24 mouse cellular contexts compared by ENCODE assay signal in the genomic region with DNA sequence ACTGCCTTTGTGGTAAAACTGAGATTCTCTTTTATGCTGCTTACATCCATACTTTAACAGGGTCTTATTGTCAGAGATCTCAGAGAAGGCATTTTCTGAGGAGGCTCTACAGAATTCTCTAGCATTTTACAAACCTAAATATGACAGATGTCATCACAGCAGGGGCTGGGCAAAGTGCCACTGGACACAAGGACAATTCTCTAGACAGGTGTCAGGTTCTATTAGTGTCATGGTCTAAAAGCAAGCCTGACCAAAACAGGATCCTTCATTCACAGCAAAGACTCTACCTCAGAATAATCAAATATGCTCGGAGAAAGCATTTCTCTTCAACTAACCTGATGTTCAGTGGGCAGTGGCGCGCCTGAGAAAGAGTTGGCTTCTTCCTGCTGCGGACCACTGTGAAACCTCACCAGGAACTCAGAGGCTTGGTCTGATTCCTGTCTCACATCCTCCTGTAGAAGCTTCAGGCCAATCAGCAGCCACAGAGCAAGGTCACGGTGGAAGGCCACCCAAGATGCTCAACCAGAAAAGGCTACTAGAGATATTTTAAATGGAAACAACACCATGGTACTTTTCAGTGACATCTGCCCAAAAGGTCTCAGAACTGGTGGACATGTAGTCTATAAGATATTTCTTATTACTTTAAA.
DNase-seq lines count a peak whose midpoint lies in the region; ATAC-seq and TF ChIP-seq lines count a peak whose summit lies in the region.
"Had no signal": no experiment of that assay in that cellular context is flagged by ENCODE, and none has a peak within 500 bp of the region (broad histone marks: within the 10 kb centered on the region; RNA-seq: fewer than 3 reads in every experiment).

No protein-coding gene starts in this region.

- H3K36me3 ChIP-seq in heart, adult 2 months (ENCODE audit: control insufficient read depth, insufficient read depth, low read length), result peaks cover 33% of the 10 kb centered on the region
- H3K36me3 ChIP-seq in heart, embryonic 11.5 days (ENCODE audit: control insufficient read depth, insufficient read depth, low read length), result no peaks in the 10 kb centered on the region; the same call in 1 of the 2 replicates
- H3K36me3 ChIP-seq: embryonic facial prominence, embryonic 15.5 days; heart, embryonic 15.5 days; limb, embryonic 10.5 days had no signal

- TF ChIP-seq POLR2A in heart, adult 2 months (IDR thresholded peaks at IDR 0.05; ENCODE audit: insufficient read depth, low read depth, low read length), result no peak

- intact Hi-C loops in heart, adult 2 months (cut with DNase I), result no loop called here

- DNase-seq in heart, adult 2 months, result peak in 1 of 2 experiments; percentile 15
- DNase-seq in 416B (ENCODE audit: low read depth), result peak; percentile 42
- peak; percentile 95 for DNase-seq in cerebellum, adult 11-12 months
- peak; percentile 99 for DNase-seq in cerebellum, postnatal 14 days
- DNase-seq in right cerebral cortex, adult 2 months (ENCODE audit: low spot score in 2 of 2), result no peak
- no peak for DNase-seq in urinary bladder, postnatal 10 days (ENCODE audit: low spot score)
- DNase-seq: forebrain, postnatal 0 days; gastrocnemius, adult 2 months; heart, adult 11 months; heart, postnatal 4 days; kidney, adult 2 months; kidney, postnatal 14 days; liver, postnatal 0 days; lung, postnatal 10 days; midbrain, embryonic 14.5 days; thymus, postnatal 25 days had no signal

- H3K79me2 ChIP-seq in heart, adult 2 months (replicated peaks; ENCODE audit: control insufficient read depth, insufficient read depth, low read length), result peaks cover 4% of the 10 kb centered on the region

- peak overlapping the region; percentile 12; the same call in 1 of the 2 replicates for H3K27ac ChIP-seq in heart, adult 2 months
- no peak overlapping the region for H3K27ac ChIP-seq in heart, embryonic 11.5 days (ENCODE audit: low read depth, low read length)
- H3K27ac ChIP-seq: embryonic facial prominence, embryonic 15.5 days; gastrocnemius, adult 2 months; heart, embryonic 15.5 days; limb, embryonic 10.5 days had no signal

- H3K9me3 ChIP-seq in heart, embryonic 11.5 days (replicated peaks; ENCODE audit: control insufficient read depth, low read length), result no peaks in the 10 kb centered on the region
- H3K9me3 ChIP-seq: embryonic facial prominence, embryonic 15.5 days; heart, embryonic 15.5 days; limb, embryonic 10.5 days had no signal

- H3K9ac ChIP-seq in heart, adult 2 months (ENCODE audit: low read depth, low read length), result no peak overlapping the region
- no peak overlapping the region for H3K9ac ChIP-seq in heart, embryonic 11.5 days (ENCODE audit: low read depth, low read length)
- H3K9ac ChIP-seq: embryonic facial prominence, embryonic 15.5 days; forebrain, postnatal 0 days; heart, embryonic 15.5 days; liver, postnatal 0 days had no signal

- no peak overlapping the region for H3K4me3 ChIP-seq in heart, adult 2 months
- no peak overlapping the region for H3K4me3 ChIP-seq in heart, embryonic 11.5 days (ENCODE audit: low read depth, low read length)
- H3K4me3 ChIP-seq: embryonic facial prominence, embryonic 15.5 days; gastrocnemius, adult 2 months; heart, embryonic 15.5 days; layer of hippocampus, adult 2 months; limb, embryonic 10.5 days; myocyte had no signal

- no peak for TF ChIP-seq EP300 in heart, adult 2 months (IDR thresholded peaks at IDR 0.05; ENCODE audit: insufficient read depth, low read depth, low read length)

- no peak for ATAC-seq in heart, embryonic 11.5 days (replicated peaks; ENCODE audit: insufficient number of reproducible peaks, low FRiP score, low TSS enrichment)
- ATAC-seq in activated CD4-positive, CD25-positive, alpha-beta regulatory T cell, adult 4 months, result no peak
- ATAC-seq: forebrain, postnatal 0 days; liver, postnatal 0 days had no signal

- H3K27me3 ChIP-seq in heart, adult 2 months (ENCODE audit: control insufficient read depth, insufficient read depth, low read length), result no peaks in the 10 kb centered on the region
- no peaks in the 10 kb centered on the region for H3K27me3 ChIP-seq in heart, embryonic 11.5 days (ENCODE audit: control insufficient read depth, insufficient read depth, low read length)
- H3K27me3 ChIP-seq: CH12.LX; embryonic facial prominence, embryonic 15.5 days; heart, embryonic 15.5 days had no signal

- TF ChIP-seq CTCF in heart, adult 2 months (IDR thresholded peaks at IDR 0.05), result no peak

- no peak overlapping the region for H3K4me2 ChIP-seq in heart, embryonic 11.5 days
- H3K4me2 ChIP-seq: embryonic facial prominence, embryonic 15.5 days; heart, embryonic 15.5 days had no signal

- WGBS in heart, adult 2 months, result 74% methylated on average over 5 of the region's 5 CpGs
- 88% methylated on average over 5 of the region's 5 CpGs for WGBS in heart, embryonic 11.5 days (ENCODE audit: insufficient replicate concordance)

- H3K4me1 ChIP-seq in heart, adult 2 months (ENCODE audit: control insufficient read depth, insufficient read depth, low read length), result peaks cover 19% of the 10 kb centered on the region
- H3K4me1 ChIP-seq in heart, embryonic 11.5 days (ENCODE audit: control insufficient read depth, insufficient read depth, low read length), result peaks cover 8% of the 10 kb centered on the region

Comparison
In these comparisons a context has a peak if more than half of its experiments do, and no peak if none do; other contexts are left out.
1. DNase-seq: peak in 416B (single experiment), cerebellum, adult 11-12 months (single experiment) and cerebellum, postnatal 14 days (2 of 2); none in right cerebral cortex, adult 2 months (0 of 2) and urinary bladder, postnatal 10 days (single experiment).